In genomic region chr8:93499437-93499836, GRCm38 (mm10) we compare ENCODE assay signal across 16 mouse cellular contexts. TPM values are rescaled to one million over a fixed set of nuclear protein-coding genes. Genes with fewer than 3 reads are reported as not detected.
DNase-seq lines count a peak whose midpoint lies in the region; ATAC-seq and TF ChIP-seq lines count a peak whose summit lies in the region.
"Had no signal": no experiment of that assay in that cellular context is flagged by ENCODE, and none has a peak within 500 bp of the region (broad histone marks: within the 10 kb centered on the region; RNA-seq: fewer than 3 reads in every experiment).

No protein-coding gene starts in this region.

- H3K27ac ChIP-seq in forebrain, postnatal 0 days (ENCODE audit: low read depth, low read length): no peak overlapping the region
- no peak overlapping the region for H3K27ac ChIP-seq in forebrain, embryonic 13.5 days

- H3K27me3 ChIP-seq in forebrain, postnatal 0 days (ENCODE audit: insufficient read depth, low read length): no peaks in the 10 kb centered on the region
- H3K27me3 ChIP-seq in forebrain, embryonic 13.5 days: 0 out of 2 replicates have a peak, but pooled peaks cover 5% of the 10 kb centered on the region
- H3K27me3 ChIP-seq in myocyte (ENCODE audit: control insufficient read depth, insufficient read depth, insufficient read length): no peaks in the 10 kb centered on the region

- no peaks in the 10 kb centered on the region for H3K4me1 ChIP-seq in forebrain, postnatal 0 days (ENCODE audit: insufficient read depth)
- peaks cover 3% of the 10 kb centered on the region; the same call in 1 of the 2 replicates for H3K4me1 ChIP-seq in forebrain, embryonic 13.5 days

- DNase-seq in forebrain, postnatal 0 days: no peak
- peak; percentile 4 for DNase-seq in lung, postnatal 36 days
- DNase-seq in lung, postnatal 25 days (ENCODE audit: low spot score): no peak
- peak; percentile 27 for DNase-seq in ZHBTc4 (ENCODE audit: low read depth, low spot score)
- no peak for DNase-seq in left cerebral cortex, adult 18-20 months (ENCODE audit: low spot score in 2 of 2)
- DNase-seq: cerebellum, adult 11 months; gastrocnemius, postnatal 25 days; kidney, adult 2 months; left cerebral cortex, postnatal 4 days; thymus, postnatal 14 days had no signal

- H3K79me2 ChIP-seq in myocyte (ENCODE audit: control insufficient read depth, insufficient read depth): no peaks in the 10 kb centered on the region

- H3K4me3 ChIP-seq in forebrain, postnatal 0 days (ENCODE audit: low read depth, low read length): no peak overlapping the region
- no peak overlapping the region for H3K4me3 ChIP-seq in forebrain, embryonic 13.5 days
- H3K4me3 ChIP-seq in myocyte: peak overlapping the region; percentile 25

- no peak overlapping the region for H3ac ChIP-seq in myocyte (ENCODE audit: control insufficient read depth, insufficient read length)

- H3K4me2 ChIP-seq in forebrain, postnatal 0 days (ENCODE audit: low read depth): peak overlapping the region; percentile 8; the same call in 1 of the 2 replicates
- no peak overlapping the region for H3K4me2 ChIP-seq in forebrain, embryonic 13.5 days
- H3K4me2 ChIP-seq in myocyte (ENCODE audit: low read depth): peak overlapping the region; percentile 85

- H3K36me3 ChIP-seq in forebrain, postnatal 0 days (ENCODE audit: insufficient read depth): no peaks in the 10 kb centered on the region
- H3K36me3 ChIP-seq in forebrain, embryonic 13.5 days (ENCODE audit: poor library complexity, severe bottlenecking): no peaks in the 10 kb centered on the region
- no peaks in the 10 kb centered on the region for H3K36me3 ChIP-seq in myocyte (ENCODE audit: control insufficient read depth, insufficient read depth)

- H3K9me3 ChIP-seq in forebrain, postnatal 0 days (ENCODE audit: low read length): no peaks in the 10 kb centered on the region
- H3K9me3 ChIP-seq in forebrain, embryonic 13.5 days (replicated peaks): no peaks in the 10 kb centered on the region

- 21% methylated on average over 9 of the region's 9 CpGs for WGBS in forebrain, postnatal 0 days
- WGBS in forebrain, embryonic 13.5 days: 32% methylated on average over 9 of the region's 9 CpGs

- TF ChIP-seq CTCF in forebrain, postnatal 0 days (IDR thresholded peaks at IDR 0.05; ENCODE audit: low read depth): no peak

- no peak for ATAC-seq in forebrain, postnatal 0 days
- no peak for ATAC-seq in forebrain, embryonic 13.5 days
- ATAC-seq: activated CD4-positive, CD25-positive, alpha-beta regulatory T cell, adult 4 months had no signal

- no peak overlapping the region for H3K9ac ChIP-seq in forebrain, postnatal 0 days
- no peak overlapping the region for H3K9ac ChIP-seq in forebrain, embryonic 13.5 days

- peak; percentile 67 for TF ChIP-seq POLR2A in myocyte (IDR thresholded peaks at IDR 0.05; ENCODE audit: insufficient read length, low read depth)

TF ChIP-seq in myocyte, 11 proteins besides CTCF, POLR2A, EP300 and RAD21:
- TF ChIP-seq MYOG (IDR thresholded peaks at IDR 0.05; ENCODE audit: control insufficient read depth in 1 of 3, insufficient read depth in 1 of 3, insufficient read length in 2 of 3, low read depth in 2 of 3): no peak
- no peak for TF ChIP-seq TCF3 (IDR thresholded peaks at IDR 0.05; ENCODE audit: insufficient read length, low read depth)
- peak; percentile 51 for TF ChIP-seq POLR2AphosphoS2 (IDR thresholded peaks at IDR 0.05; ENCODE audit: insufficient read length, low read depth)
- no peak for TF ChIP-seq REST (IDR thresholded peaks at IDR 0.05; ENCODE audit: insufficient read depth, insufficient read length)
- no peak for TF ChIP-seq USF1 (IDR thresholded peaks at IDR 0.05; ENCODE audit: low read depth)
- TF ChIP-seq TCF12 (IDR thresholded peaks at IDR 0.05; ENCODE audit: insufficient read depth, poor library complexity, severe bottlenecking): no peak
- peak; percentile 72 for TF ChIP-seq CEBPB (IDR thresholded peaks at IDR 0.05; ENCODE audit: insufficient read depth, poor library complexity, severe bottlenecking)
- no peak for TF ChIP-seq SRF (IDR thresholded peaks at IDR 0.05; ENCODE audit: control insufficient read depth, insufficient read length, low read depth)
- TF ChIP-seq E2F4 (IDR thresholded peaks at IDR 0.05; ENCODE audit: insufficient read depth): no peak
- no peak for TF ChIP-seq MYOD1 (IDR thresholded peaks at IDR 0.05; ENCODE audit: control insufficient read depth in 1 of 3, insufficient read length in 2 of 3, low read depth in 2 of 3)
- TF ChIP-seq MAX (IDR thresholded peaks at IDR 0.05; ENCODE audit: low read depth): no peak
TF ChIP-seq in myocyte: peak in this region for 2.

RNA-seq across cellular contexts. Expression of gene Ces5a, which starts 36.2 kb away (rescaled TPM):
- 0.62 and 1.2 TPM in 2 replicates for total RNA-seq in forebrain, postnatal 0 days (2014; rRNA removed)
- 0.67 and 0.94 TPM in 2 replicates for polyA plus RNA-seq in forebrain, postnatal 0 days (2015; fragmentation: Nextera tagmentation; extraction: Ambion mirVana)
- 0.10 and 0.31 TPM in 2 replicates for polyA plus RNA-seq in forebrain, embryonic 13.5 days (2015; fragmentation: Nextera tagmentation; extraction: Ambion mirVana)
- polyA plus RNA-seq in myocyte (2012; fragmentation: generic; extraction: Trizol): 0.08 TPM
- 1 to 10 TPM in 1 of 2 experiments, under 1 TPM in 1; 0.98 to 1.3 TPM for total RNA-seq in left cerebral cortex, adult 18-20 months (2021)
- total RNA-seq: megakaryocyte, adult 5-6 weeks; neutrophil, adult 5-6 weeks had no signal
- polyA plus RNA-seq: activated CD4-positive, CD25-positive, alpha-beta regulatory T cell, adult 4 months; kidney, adult 2 months; liver, embryonic 16.5 days had no signal

Comparison
In these comparisons a context has a peak if more than half of its experiments do, and no peak if none do; other contexts are left out.
1. DNase-seq: peak in lung, postnatal 36 days (single experiment) and ZHBTc4 (single experiment); none in forebrain, postnatal 0 days (single experiment), lung, postnatal 25 days (single experiment) and left cerebral cortex, adult 18-20 months (0 of 2).